Mouse (Mus musculus): Measurements from ENCODE around the gene Fam222b. TPM values are rescaled to one million over a fixed set of nuclear protein-coding genes. Genes with fewer than 3 reads are reported as not detected.

Gene Fam222b
- polyA plus RNA-seq, 1 experiment from 2014 or later: 21.8 TPM

GRCm38 (mm10) chr11:78195101-78195863 lies 100.8 kb downstream of the Fam222b start:
- Histone ChIP-seq H3K4me1 (ENCODE audit: control insufficient read depth, insufficient read depth, low read length) (peaks cover 10% of the 10 kb centered on the region), H3K27me3 (ENCODE audit: control insufficient read depth, insufficient read depth, low read length) (no peaks in the 10 kb centered on the region), H3K9me3 (ENCODE audit: control insufficient read depth, low read length) (no peaks in the 10 kb centered on the region), H3K9ac (ENCODE audit: low read length) (no peak overlapping the region), H3K27ac (replicated peaks; ENCODE audit: low read depth, low read length) (no peak overlapping the region), H3K4me2 (ENCODE audit: low read depth, severe bottlenecking) (peak overlapping the region; percentile 43), H3K4me3 (ENCODE audit: low read depth, low read length) (peak overlapping the region; percentile 35), H3K36me3 (ENCODE audit: control insufficient read depth, insufficient read depth, low read length) (peaks cover 11% of the 10 kb centered on the region; the same call in 1 of the 2 replicates)
- WGBS: 64% methylated on average over 22 of the region's 23 CpGs
- ATAC-seq (ENCODE audit: insufficient number of reproducible peaks, low FRiP score, low TSS enrichment, low read depth): no peak
- DNase-seq (ENCODE audit: low spot score): no peak

GRCm38 (mm10) chr11:78202372-78202771 lies 107.9 kb downstream of the Fam222b start:
- ATAC-seq (ENCODE audit: insufficient number of reproducible peaks, low FRiP score, low TSS enrichment, low read depth) (no peak), DNase-seq (ENCODE audit: low spot score) (no peak)
- Histone ChIP-seq H3K36me3 (ENCODE audit: control insufficient read depth, insufficient read depth, low read length) (peaks cover 13% of the 10 kb centered on the region), H3K27me3 (ENCODE audit: control insufficient read depth, insufficient read depth, low read length) (no peaks in the 10 kb centered on the region), H3K4me2 (ENCODE audit: low read depth, severe bottlenecking) (no peak overlapping the region), H3K4me3 (ENCODE audit: low read depth, low read length) (no peak overlapping the region), H3K27ac (replicated peaks; ENCODE audit: low read depth, low read length) (no peak overlapping the region), H3K9me3 (ENCODE audit: control insufficient read depth, low read length) (no peaks in the 10 kb centered on the region), H3K9ac (ENCODE audit: low read length) (no peak overlapping the region), H3K4me1 (ENCODE audit: control insufficient read depth, insufficient read depth, low read length) (no peaks in the 10 kb centered on the region)
- WGBS: 93% methylated on average over 3 of the region's 3 CpGs

GRCm38 (mm10) chr11:78204287-78204686 lies 109.8 kb downstream of the Fam222b start:
- Histone ChIP-seq H3K4me3 (ENCODE audit: low read depth, low read length) (no peak overlapping the region), H3K9me3 (ENCODE audit: control insufficient read depth, low read length) (no peaks in the 10 kb centered on the region), H3K36me3 (ENCODE audit: control insufficient read depth, insufficient read depth, low read length) (peaks cover 28% of the 10 kb centered on the region), H3K4me2 (ENCODE audit: low read depth, severe bottlenecking) (no peak overlapping the region), H3K27ac (replicated peaks; ENCODE audit: low read depth, low read length) (no peak overlapping the region), H3K9ac (ENCODE audit: low read length) (no peak overlapping the region), H3K4me1 (ENCODE audit: control insufficient read depth, insufficient read depth, low read length) (no peaks in the 10 kb centered on the region), H3K27me3 (ENCODE audit: control insufficient read depth, insufficient read depth, low read length) (no peaks in the 10 kb centered on the region)
- 85% methylated on average over 6 of the region's 6 CpGs for WGBS
- DNase-seq (ENCODE audit: low spot score) (no peak), ATAC-seq (ENCODE audit: insufficient number of reproducible peaks, low FRiP score, low TSS enrichment, low read depth) (no peak)

GRCm38 (mm10) chr11:78205361-78206206 lies 111.1 kb downstream of the Fam222b start:
- no peak for DNase-seq (ENCODE audit: low spot score)
- no peak overlapping the region for H3K4me2 ChIP-seq (ENCODE audit: low read depth, severe bottlenecking)
- 69% methylated on average over 13 of the region's 13 CpGs for WGBS
- no peak overlapping the region for H3K9ac ChIP-seq (ENCODE audit: low read length)
- no peaks in the 10 kb centered on the region for H3K4me1 ChIP-seq (ENCODE audit: control insufficient read depth, insufficient read depth, low read length)
- H3K4me3 ChIP-seq (ENCODE audit: low read depth, low read length): no peak overlapping the region
- H3K27ac ChIP-seq (replicated peaks; ENCODE audit: low read depth, low read length): 0 out of 2 replicates have a peak overlapping the region, but pooled peaks have one; percentile 14
- ATAC-seq (ENCODE audit: insufficient number of reproducible peaks, low FRiP score, low TSS enrichment, low read depth): no peak
- H3K9me3 ChIP-seq (ENCODE audit: control insufficient read depth, low read length): no peaks in the 10 kb centered on the region
- H3K36me3 ChIP-seq (ENCODE audit: control insufficient read depth, insufficient read depth, low read length): peaks cover 37% of the 10 kb centered on the region
- H3K27me3 ChIP-seq (ENCODE audit: control insufficient read depth, insufficient read depth, low read length): no peaks in the 10 kb centered on the region

MicroRNAs encoded within 50 kb of the gene (microRNA counts, 519-probe panel; counts per million panel counts)
- microRNA mmu-miR-144 (4,587 counts per million, percentile 72 among the panel's probes with 10 or more counts), microRNA mmu-miR-451 (2,649 counts per million, percentile 26 among the panel's probes with 10 or more counts)

Small RNA genes lying within 50 kb of the gene (microRNA-seq; reads per million reads assigned to microRNA genes)
- gene Mir144 (32.3 reads per million, percentile 35 among the genes with 10 or more reads in this experiment), gene Mir451a (not detected), gene Mir451b (not detected), gene Mir7653 (not detected)

Other genes starting within 250 kb of the Fam222b start
- 0.30 and 0.72 TPM in 2 replicates for gene Pipox, start 200.6 kb upstream of the Fam222b start, polyA plus RNA-seq (2014; fragmentation: Nextera tagmentation; extraction: Ambion mirVana)
- 0.10 and 0.23 TPM in 2 replicates for gene Sez6, start 163.9 kb upstream of the Fam222b start, polyA plus RNA-seq (2014; fragmentation: Nextera tagmentation; extraction: Ambion mirVana)
- 19.6 and 21.1 TPM in 2 replicates for gene Phf12, start 111.9 kb upstream of the Fam222b start, polyA plus RNA-seq (2014; fragmentation: Nextera tagmentation; extraction: Ambion mirVana)
- gene Dhrs13, start 62.4 kb upstream of the Fam222b start, polyA plus RNA-seq (2014; fragmentation: Nextera tagmentation; extraction: Ambion mirVana): 19.1 and 19.3 TPM in 2 replicates
- gene Flot2, start 56.7 kb upstream of the Fam222b start, polyA plus RNA-seq (2014; fragmentation: Nextera tagmentation; extraction: Ambion mirVana): 48.7 and 49.5 TPM in 2 replicates
- 44.3 and 44.4 TPM in 2 replicates for gene Eral1, start 14.3 kb upstream of the Fam222b start, polyA plus RNA-seq (2014; fragmentation: Nextera tagmentation; extraction: Ambion mirVana)
- 92.6 and 114 TPM in 2 replicates for gene Traf4, start 70.9 kb downstream of the Fam222b start, polyA plus RNA-seq (2014; fragmentation: Nextera tagmentation; extraction: Ambion mirVana)
- 15.0 and 15.5 TPM in 2 replicates for gene Nek8, start 82.0 kb downstream of the Fam222b start, polyA plus RNA-seq (2014; fragmentation: Nextera tagmentation; extraction: Ambion mirVana)
- 8.7 and 10.4 TPM in 2 replicates for gene Tlcd1, start 82.1 kb downstream of the Fam222b start, polyA plus RNA-seq (2014; fragmentation: Nextera tagmentation; extraction: Ambion mirVana)
- gene Rpl23a, start 88.9 kb downstream of the Fam222b start, polyA plus RNA-seq (2014; fragmentation: Nextera tagmentation; extraction: Ambion mirVana): 1,529 and 1,574 TPM in 2 replicates
- 142 and 144 TPM in 2 replicates for gene Rab34, start 93.8 kb downstream of the Fam222b start, polyA plus RNA-seq (2014; fragmentation: Nextera tagmentation; extraction: Ambion mirVana)
- gene Proca1, start 98.7 kb downstream of the Fam222b start, polyA plus RNA-seq (2014; fragmentation: Nextera tagmentation; extraction: Ambion mirVana): 0.84 and 1.3 TPM in 2 replicates
- gene Sdf2, start 151.1 kb downstream of the Fam222b start, polyA plus RNA-seq (2014; fragmentation: Nextera tagmentation; extraction: Ambion mirVana): 44.0 and 44.9 TPM in 2 replicates
- 30.8 and 34.1 TPM in 2 replicates for gene Supt6, start 151.3 kb downstream of the Fam222b start, polyA plus RNA-seq (2014; fragmentation: Nextera tagmentation; extraction: Ambion mirVana)
- 71.5 and 72.6 TPM in 2 replicates for gene 2610507B11Rik, start 167.1 kb downstream of the Fam222b start, polyA plus RNA-seq (2014; fragmentation: Nextera tagmentation; extraction: Ambion mirVana)
- gene BC030499, start 196.2 kb downstream of the Fam222b start, polyA plus RNA-seq (2014; fragmentation: Nextera tagmentation; extraction: Ambion mirVana): 0.09 and 0.16 TPM in 2 replicates
- 65.6 and 72.4 TPM in 2 replicates for gene Spag5, start 206.9 kb downstream of the Fam222b start, polyA plus RNA-seq (2014; fragmentation: Nextera tagmentation; extraction: Ambion mirVana)
- gene Aldoc, start 228.3 kb downstream of the Fam222b start, polyA plus RNA-seq (2014; fragmentation: Nextera tagmentation; extraction: Ambion mirVana): 3.6 and 8.5 TPM in 2 replicates
- 69.2 and 70.2 TPM in 2 replicates for gene Pigs, start 233.8 kb downstream of the Fam222b start, polyA plus RNA-seq (2014; fragmentation: Nextera tagmentation; extraction: Ambion mirVana)
- 84.2 and 86.9 TPM in 2 replicates for gene Unc119, start 248.8 kb downstream of the Fam222b start, polyA plus RNA-seq (2014; fragmentation: Nextera tagmentation; extraction: Ambion mirVana)

Measured in limb, embryonic 11.5 days (tissue).